Mouse (Mus musculus): ENCODE data around the gene Fnbp1.

Fnbp1 gene

DNA sequence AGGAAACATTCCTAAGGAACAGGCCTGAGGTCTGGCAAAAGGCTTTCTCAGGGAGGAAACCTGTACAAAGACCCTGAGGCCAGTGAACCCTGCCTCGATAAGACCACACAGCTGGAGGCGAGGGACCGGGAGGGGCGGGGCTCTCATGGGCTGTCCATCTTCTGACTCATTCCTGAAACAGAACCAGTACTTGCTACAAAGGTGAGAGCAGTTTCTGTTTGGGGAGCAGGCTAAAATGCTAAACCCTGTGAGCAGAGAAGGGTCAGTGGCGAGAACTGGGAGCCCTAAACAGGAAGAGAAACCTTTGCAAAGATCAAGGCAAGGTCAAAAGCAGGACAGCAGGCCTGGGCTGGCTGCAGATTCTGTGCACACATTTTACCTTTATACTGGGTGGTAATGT, 47.2 kb downstream of the Fnbp1 start:
- peak; percentile 34 to 42 for DNase-seq

DNA sequence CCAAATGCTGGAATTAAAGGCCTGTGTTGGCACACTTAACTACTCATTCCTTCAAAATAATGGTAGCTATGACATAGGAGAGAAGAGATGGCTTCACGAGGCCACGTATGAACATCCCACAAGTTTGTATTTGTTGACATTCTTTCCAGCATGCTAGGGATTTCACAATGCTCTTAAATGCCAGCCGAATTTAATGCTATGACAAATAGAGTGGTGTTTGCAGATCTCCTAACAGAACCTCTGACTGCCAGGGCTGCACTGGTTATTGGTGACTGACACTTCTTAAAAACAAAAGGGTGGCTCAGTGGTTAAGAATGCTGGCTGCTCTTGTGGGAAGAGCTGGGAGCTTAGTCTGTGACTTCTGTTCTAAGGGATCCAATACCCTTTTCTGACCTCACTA, 48.9 kb downstream of the Fnbp1 start:
- no peak for DNase-seq

DNA sequence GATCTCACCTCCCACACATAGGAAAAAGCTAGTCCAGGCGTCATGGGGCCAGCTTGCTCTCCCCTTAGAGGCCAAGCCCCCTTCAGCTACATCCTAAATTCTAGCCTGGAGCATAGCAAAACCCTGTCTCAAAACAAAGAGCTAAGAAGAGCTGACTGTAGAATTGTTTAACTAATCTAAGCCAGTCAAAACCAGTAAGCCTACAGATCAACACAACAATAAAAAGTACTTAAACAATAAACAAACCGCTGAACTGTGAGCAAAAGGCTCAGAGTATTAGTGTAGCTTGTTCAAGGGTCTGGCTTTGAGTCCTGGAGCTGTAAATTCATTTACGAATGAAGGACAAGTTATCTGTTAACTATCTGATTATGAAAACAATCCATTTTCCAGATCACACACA, 50.6 kb downstream of the Fnbp1 start:
- no peak for DNase-seq

DNA sequence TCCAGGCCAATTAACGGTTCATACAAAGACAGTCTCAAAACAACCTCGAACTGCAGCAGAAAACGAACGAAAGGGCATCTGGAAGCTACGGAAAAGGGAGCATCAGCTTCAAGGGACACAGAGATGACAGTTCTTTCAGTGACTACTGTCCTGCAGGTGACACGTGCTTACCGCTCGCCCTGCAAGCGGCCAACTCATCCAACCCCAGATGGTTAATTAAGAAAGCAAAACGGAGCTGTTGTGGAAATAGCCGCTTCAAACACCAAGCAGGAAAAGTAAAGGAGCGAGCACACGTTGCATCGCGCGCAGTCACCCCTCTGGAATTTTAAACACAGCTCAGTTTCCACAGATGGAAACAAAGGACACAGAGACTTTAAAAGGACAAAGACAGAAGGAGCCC, 52.2 kb downstream of the Fnbp1 start:
- DNase-seq = no peak

DNA sequence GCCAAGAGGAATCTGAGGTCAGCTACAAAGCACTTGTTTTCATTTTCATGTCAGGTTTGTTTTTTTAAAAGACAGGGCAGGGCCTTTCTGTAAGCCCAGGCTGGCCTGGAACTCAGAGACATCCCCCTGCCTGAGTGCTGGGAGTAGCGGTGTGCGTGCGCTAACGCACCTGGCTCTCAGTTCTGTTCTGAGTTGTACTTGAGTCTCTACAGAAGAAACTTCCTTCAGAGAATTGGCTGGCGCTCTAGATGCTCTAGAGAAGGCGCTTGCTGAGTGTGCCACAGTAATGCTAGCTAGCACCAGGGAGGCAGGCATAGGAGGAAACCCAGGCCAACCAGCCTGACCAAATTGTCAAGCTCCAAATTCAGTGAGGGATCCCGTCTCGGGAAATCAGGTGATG, 52.9 kb downstream of the Fnbp1 start:
- DNase-seq = no peak

DNA sequence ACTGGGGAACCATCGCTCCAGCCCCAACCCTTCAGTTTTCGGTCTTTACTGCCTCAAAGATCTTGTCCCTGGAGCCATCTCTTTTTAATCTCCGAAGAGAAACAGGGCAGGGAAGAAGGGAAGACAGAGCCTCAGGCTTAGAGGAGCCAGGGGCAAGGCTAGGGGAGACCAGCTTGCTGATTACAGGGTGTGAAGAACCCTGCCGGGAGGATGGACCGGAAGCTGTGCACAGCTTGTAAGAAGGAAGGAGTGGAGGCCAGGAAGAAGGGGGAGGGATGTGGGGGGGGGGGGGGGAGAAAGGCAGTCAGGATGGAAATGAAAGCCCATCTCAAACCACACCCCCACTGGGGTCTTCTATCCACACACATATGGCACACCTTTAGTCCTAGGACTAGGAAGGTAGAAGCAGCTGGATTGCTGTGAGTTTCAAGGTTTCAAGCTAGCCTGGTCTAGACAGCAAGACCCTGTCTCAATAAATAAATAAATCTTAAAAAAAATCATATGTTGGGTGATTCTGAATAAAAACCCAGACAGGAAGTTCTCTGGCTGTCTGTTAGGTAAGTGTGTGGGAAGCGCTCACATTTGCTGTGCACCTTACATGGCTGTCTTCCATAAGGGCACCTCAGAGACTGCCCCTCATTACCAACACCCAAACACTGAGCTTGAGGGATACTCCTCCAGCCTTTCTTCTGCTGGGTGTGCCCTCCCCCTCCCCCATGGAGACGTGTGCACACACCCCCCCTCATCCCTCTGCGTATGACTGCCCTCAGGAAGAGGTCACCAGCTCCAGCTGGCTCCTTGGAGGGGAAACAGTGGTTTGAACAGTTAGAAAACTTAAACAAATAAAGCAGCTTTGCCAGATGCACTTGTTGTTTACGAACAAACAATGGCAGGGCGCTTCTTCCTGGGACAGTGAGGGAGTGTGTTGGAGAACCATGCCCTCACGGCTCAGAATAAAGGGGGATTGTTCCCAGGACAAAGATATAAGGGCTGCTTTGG, 53.8 kb downstream of the Fnbp1 start:
- DNase-seq = peak; percentile 77 to 86

DNA sequence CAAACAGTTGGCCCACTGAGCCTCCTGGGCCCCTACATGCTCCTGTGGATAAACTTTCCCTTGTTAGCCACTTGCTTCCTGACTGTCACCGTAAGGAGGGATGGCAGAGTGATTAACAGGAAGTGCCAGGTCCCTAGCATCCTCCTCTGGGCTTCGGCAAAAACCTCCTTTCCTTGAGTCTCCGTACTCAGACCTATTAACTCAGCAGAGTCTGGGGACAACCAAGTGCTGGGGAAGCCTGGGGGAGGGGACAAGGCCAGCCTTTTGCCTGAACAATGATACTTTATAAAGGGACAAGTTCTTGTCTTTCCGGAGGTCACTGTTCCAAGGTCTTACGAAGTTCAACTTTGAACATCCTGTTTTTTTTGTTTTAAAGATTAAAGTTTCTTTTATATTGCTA, 54.7 kb downstream of the Fnbp1 start:
- peak in 1 of 2 experiments; percentile 64 for DNase-seq

DNA sequence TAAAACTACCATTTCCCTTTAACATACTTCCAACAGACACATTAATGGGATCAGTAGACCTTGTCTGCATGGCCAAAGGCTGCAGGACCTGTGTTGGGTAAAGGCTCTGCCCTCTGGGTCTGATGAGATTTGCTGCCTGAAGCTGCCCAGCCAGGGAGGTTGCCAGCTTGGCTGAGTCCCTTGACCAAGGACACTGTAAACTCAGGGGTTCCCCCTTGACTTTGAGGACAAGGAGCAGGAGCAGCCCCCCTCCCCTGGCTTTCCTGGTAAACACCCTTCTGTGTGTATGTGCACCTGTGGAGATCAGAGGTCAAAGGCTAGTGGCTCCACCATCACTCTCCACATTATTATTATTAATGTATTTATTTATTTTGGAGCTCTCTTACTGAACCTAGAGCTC, 55.3 kb downstream of the Fnbp1 start:
- peak in 1 of 2 experiments; percentile 42 for DNase-seq

DNA sequence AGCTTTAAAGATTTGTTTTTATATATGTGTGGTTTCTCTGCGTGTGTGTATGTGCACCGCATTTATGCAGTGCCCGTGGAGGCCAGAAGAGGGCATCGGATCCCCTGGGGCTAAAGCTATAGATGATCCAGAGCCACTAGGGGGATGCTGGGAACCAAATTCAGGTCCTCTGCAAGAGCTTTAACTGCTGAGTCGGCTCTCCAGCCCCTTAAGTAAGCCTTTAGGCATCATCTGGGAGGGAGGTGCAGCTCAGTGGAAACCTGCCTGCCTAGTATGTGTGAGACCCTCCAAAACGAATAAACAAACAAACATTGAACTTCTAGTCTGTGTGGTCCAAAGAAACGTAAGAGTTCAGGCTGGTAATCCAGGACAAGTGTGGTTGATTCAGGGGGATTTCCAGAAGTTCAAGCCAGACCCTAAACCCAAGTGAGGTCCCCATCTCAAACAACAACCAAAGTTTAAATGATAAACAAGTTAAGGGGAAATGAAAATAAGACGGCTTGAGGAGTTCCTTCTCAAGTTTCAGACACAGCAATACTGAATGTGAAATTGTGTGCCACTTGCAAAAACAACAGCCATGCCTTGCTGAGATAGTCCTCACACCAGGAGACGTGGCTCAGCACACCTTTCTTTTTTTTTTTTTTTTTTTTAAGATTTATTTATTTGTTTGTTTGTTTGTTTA, 57.5 kb downstream of the Fnbp1 start:
- no peak for DNase-seq

DNA sequence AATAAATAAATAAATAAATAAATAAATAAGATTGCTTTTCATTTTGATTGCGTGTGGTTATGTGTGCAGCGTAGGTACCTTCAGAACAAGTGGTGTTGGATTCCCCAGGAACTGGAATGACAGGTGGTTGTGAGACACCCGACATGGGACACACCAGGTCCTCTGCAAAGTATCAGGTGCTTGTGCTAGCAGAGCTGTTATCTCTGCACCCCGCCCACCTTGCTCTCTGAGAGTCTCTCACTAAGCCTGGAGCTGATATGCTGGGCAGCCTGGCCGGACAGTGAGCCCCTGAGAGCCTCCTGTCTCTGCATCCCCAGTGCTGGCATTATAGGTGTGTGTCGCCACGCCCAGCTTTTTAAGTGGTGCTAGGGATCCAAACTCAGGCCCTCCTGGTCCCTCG, 58.4 kb downstream of the Fnbp1 start:
- no peak for DNase-seq

DNA sequence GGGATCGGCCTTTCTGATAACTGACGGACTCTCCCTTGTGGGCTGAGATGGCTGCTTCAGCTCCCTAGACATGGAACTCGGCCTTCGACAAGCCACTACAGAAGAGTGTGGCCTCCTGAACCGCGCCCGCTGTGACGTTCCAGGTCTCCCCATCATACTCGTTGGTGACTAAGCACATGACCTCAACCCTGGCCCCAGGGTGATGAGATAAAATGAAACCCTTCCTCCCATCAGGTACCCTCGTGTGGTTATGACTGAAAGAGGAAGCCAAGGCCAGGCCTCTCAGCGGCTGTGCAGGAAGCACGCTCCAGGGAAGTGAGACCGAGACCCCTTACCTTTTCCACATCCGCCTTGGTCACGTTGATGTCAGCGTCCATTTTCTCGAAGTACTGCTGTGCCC, 59.2 kb downstream of the Fnbp1 start:
- DNase-seq = no peak

DNA sequence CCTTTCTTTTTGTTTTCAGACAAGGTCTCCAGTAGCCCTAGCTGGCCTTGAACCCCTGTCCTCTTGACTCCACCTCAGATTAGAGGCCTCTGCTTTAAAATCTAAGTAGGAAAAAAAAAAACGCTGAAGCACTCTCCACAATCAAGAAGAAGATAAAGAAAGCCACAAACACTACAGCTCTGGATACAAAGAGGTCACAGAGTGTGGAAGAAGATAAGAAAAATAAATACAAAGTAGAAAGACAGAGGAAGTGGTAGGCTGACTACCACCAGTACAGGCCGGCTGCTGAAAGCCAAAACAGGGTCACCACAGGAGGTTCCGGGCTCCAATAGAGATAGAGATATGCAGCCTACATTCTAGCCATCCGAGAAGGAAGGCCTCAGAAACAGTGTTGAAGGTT, 60.5 kb downstream of the Fnbp1 start:
- DNase-seq = no peak

DNA sequence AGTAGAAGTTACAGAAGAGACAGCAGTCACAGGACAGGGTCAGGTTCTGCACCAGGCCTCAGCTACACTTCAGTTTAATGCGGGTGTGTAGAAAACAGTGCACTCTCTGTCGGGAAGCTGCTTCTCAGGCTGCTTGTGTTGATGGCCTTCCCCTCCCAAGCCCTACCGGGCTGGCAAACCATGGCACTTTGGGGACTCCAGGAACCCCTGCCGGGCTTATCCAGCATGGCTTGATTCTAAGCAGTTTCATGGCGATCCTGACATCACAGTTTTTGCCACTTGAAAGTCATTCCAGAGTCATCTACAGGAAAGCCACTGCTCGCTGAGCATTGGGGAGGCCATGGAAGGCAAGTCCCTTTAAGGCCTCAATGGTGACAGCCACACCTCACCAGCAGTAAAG, 62.7 kb downstream of the Fnbp1 start:
- DNase-seq = no peak

DNA sequence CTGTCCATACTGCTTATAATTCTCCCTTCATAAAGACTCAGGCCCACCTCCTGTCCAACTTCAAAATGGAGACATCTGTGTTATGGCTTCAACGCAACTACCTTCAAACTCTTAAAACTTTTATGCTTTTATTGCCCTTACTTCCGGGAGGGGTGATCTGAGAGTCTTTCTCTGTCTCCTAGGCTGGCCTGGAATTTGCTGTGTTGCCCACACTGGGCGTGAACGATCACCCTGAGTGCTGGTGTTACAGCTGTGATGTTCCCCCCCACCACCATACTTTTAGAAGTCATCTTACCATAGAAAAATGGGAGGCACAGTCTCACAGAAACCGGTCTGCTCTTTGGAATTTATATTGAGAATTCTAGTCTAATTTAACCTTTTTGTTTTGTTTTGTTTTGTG, 64.2 kb downstream of the Fnbp1 start:
- no peak for DNase-seq

DNA sequence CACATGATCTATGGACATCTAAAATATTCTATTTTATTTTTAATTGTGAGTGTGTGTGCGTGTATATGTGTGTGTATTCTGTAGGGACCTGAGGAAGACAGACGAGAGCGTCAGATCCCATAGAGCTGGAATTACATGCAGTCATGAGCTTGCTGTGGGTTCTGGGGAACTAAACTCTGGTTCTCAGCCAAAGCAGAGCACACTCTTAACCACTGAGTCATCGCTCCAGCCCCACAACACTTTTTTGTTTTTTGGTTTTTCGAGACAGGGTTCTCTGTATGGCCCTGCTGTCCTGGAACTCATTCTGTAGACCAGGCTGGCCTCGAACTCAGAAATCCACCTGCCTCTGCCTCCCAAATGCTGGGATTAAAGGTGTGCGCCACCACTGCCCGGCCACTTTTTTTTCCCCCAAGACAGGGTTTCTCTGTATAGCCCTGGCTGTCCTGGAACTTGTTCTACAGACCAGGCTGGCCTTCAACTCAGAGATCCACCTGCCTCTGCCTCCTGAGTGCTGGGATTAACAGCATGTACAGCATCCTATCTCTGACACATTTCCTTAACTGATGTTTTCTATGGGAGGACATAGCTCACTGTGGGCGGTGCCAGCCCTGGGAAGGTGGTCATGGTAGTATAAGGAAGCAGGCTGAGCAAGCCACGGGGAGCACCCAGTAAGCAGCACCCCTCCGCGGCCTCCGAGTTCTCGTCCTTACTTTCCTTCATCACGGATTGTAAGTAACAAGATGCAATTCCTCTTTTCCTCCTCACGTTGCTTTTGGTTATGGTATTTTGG, 65.3 kb downstream of the Fnbp1 start:
- DNase-seq = no peak

DNA sequence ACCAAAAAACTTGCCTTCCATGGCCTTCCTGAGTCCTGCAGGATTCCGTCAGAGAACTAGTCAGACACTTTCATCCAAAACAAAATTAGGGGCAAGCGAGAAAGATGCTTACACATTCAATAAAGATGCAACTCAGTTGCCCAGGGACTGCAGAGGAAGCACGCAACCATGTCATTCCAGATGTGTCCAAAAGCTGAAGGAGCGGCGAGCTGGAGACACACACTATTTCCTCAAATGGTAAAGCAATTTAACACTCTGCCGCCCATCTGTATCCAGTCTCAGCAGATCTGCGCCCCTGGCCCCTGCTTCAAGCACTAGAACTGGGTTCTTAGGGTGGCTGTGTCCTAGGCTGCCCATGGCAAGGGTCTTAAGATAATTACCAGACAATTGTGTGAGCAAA, 66.0 kb downstream of the Fnbp1 start:
- DNase-seq = no peak

DNA sequence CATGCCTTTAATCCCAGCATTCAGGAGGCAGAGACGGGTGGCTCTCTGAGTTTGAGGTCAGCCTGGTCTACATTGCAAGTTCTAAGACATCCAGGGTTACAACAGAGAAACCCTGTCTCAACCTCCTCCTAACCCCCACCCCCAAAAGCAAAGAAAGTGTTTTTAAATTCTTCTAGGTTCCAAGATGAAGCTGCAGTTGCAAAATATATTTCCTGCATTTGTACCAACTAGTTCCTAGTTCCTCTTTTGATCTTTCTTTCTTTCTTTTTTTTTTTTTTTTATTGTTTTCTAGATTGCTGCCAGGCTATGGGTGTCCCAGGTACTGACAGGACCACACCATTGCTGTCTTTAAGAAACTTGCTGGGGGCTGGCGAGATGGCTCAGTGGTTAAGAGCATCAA, 66.6 kb downstream of the Fnbp1 start:
- DNase-seq = no peak

DNA sequence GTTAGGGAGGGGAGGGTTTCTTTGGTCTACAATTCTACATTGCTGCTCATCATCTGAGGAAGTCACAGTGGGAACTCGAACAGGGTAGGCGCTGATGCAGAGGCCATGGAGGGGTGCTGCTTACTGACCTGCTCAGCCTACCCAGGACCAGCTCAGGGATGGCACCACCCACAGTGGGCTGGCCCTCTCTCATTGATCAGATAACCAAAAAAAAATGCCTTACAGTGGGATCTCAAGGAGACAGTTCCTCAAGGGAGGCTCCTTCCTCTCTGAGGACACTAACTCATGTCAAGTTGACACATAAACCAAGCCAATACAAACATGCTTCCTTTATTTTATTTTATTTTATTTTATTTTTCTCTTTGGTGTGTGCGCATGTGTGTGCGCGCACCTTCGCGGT, 72.3 kb downstream of the Fnbp1 start:
- DNase-seq = no peak

DNA sequence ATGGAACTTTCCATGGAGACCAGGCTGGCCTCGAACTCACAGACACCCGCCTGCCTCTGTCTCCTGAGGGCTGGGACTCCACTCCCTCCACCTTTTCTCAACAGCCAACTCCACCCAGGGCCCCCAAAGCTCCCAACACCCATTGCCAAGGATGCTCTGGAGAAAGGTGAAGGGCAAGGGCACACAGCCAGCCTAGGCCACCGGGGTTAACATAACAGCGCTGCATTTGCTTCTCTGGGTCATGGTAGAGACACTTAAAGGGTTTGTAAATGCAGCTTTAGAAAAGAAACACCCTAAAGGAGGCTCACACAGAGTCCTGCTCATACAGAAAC, 72.7 kb downstream of the Fnbp1 start:
- no peak for DNase-seq

DNA sequence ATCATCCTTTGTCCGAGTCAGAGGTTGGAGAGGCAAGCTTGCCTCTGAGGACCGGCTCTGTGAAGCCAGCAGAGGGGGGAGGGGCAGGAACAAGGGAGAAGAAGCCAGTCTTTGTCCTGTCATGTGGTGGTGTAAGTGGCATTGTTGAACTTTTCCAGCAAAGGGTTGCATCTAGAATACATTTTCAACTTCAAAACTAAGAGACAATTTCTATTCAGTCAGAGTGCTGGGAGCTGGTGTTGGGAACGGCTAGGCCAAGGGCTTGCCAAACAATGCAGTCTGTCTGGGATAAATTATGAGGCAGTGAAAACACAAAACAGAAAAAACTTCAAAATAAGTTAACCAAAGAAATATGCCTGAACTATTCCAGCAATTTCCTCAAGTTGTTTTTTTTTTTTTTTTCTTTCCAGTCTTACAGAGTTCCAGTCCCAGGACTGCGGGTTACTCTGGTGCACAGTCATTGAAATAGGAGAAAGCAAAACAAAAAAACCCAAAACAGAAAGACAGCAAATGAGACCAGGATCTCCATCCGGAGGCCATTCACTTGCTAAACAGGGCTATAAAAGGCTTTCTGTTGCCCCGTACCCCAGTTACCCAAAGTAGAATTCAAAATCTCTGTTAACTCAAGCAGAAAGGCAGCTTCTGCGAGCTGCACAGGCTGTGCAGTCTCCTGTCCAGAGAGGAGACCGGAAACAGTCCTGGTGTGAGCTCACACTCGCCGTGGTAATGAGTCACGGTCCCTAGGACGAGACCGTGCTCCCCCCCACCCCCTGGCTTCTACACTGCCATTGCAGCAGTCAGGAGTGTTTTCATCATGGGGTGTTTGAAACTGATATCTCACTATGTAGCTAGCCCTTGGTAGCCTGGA, 73.3 kb downstream of the Fnbp1 start:
- DNase-seq = peak; percentile 69 to 80

DNA sequence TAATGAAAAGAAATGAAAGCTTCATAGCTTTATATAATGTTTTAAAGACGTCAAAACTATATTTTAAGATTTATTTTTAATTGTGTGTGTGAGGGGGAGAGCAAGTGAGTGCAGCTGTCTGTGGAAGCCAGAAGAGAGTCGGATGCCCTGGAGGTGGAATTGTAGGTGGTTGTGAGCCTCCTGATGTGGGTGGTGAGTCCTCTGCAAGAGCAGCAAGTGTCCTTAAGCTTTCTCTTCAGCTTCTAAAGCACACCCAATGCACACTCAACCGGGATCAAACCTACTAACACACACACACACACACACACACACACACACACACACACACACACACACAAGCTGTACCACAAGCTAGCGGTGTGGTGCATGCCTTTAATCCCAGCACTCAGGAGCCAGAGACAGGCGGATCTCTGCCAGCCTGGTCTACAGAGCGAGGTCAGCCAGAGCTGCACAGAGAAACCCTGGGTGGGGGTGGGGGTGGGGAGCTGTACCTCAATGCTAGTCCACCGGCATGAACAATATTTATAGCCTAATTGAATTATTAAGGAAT, 74.0 kb downstream of the Fnbp1 start:
- DNase-seq = no peak

DNA sequence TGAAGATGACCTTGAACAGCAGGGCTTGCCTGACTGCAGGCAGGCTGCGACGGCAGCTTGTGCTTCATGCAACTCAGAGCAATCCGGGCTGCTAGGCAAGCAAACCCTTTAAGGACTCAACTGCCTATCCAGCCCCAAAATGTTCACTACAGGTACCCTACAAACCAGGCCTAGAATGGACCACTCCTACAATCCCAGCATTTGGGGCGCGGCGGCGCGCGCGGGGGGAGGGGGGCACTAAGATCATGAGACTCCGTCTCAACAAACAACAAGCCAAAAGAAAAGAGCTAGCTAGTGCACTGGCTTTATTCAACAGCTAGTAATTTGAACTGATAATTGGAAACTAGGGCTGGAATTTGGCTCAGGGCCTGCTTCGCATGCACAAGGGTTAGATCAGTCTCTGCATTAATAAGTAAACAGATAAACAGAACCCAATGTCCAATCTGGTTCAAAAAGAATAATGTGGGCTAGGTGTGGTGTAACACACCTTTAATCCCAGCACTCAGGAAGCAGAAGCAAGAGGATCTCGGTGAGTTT, 74.7 kb downstream of the Fnbp1 start:
- DNase-seq = peak in 1 of 2 experiments; percentile 17

All from kidney, postnatal 4 days (tissue).